Mouse (Mus musculus) hindbrain, embryonic 16.5 days (tissue): ENCODE data around the gene Adarb2. TPM values are rescaled to one million over a fixed set of nuclear protein-coding genes. Genes with fewer than 3 reads are reported as not detected.
A peak's percentile ranks its signal among the peaks of the same experiment; 100 is the strongest.

Experiments used
- ATAC-seq: fragments of 200-750 bp; cut with Nextera tagmentation; 2 replicates; pipeline ENCODE4 v1.8.0; 2017; ENCODE audit warnings: moderate TSS enrichment, moderate library complexity
- H3K27ac ChIP-seq: fragments of 300-500 bp; sonication (generic); 2 replicates; pipeline ENCODE4 v1.5.1; 2014; ENCODE audit warnings: low read depth, mild to moderate bottlenecking, control low read depth, low read length, moderate library complexity
- H3K27me3 ChIP-seq: fragments of 300-500 bp; sonication (generic); replicated peaks from 2 replicates; pipeline ENCODE4 v1.6.1; 2014; ENCODE audit warnings: low read length; ENCODE audit not compliant: control insufficient read depth, insufficient read depth
- H3K36me3 ChIP-seq: fragments of 300-500 bp; sonication (generic); 2 replicates; pipeline ENCODE4 v1.6.1; 2014; ENCODE audit warnings: mild to moderate bottlenecking, low read length, moderate library complexity, mixed read lengths; ENCODE audit not compliant: control insufficient read depth, insufficient read depth
- H3K4me1 ChIP-seq: fragments of 300-500 bp; sonication (generic); 2 replicates; pipeline ENCODE4 v1.6.1; 2014; ENCODE audit warnings: low read depth, low read length; ENCODE audit not compliant: control insufficient read depth, insufficient read depth
- H3K4me2 ChIP-seq: fragments of 300-500 bp; sonication (generic); 2 replicates; pipeline ENCODE4 v1.6.1; 2014; ENCODE audit warnings: mild to moderate bottlenecking, low read length, control low read depth, moderate library complexity
- H3K4me3 ChIP-seq: fragments of 300-500 bp; sonication (generic); 2 replicates; pipeline ENCODE4 v1.5.1; 2014; ENCODE audit warnings: mild to moderate bottlenecking, low read length, control low read depth, moderate library complexity
- H3K9ac ChIP-seq: fragments of 300-500 bp; sonication (generic); 2 replicates; pipeline ENCODE4 v1.6.1; 2014; ENCODE audit warnings: low read depth, mild to moderate bottlenecking, control low read depth, low read length, moderate library complexity
- H3K9me3 ChIP-seq: fragments of 300-500 bp; sonication (generic); 2 replicates; pipeline ENCODE4 v1.6.1; 2014; ENCODE audit warnings: mild to moderate bottlenecking, low read length, moderate library complexity; ENCODE audit not compliant: control insufficient read depth
- WGBS: fragments of 180-500 bp; shearing (Covaris S2); extraction: QIAGEN DNeasy Blood & Tissue Kit; methylation state at CpG from one replicate; pipeline ENCODE4 v1.1.7; 2014; 5-methylcytosine and 5-hydroxymethylcytosine counted together
- polyA plus RNA-seq: library from polyadenylated mRNA; unstranded; fragments of >200 nt; fragmentation: Nextera tagmentation; extraction: Ambion mirVana; gene quantifications from 2 replicates; pipeline ENCODE4 v1.2.1, GENCODE M21; 2015

The Adarb2 gene
- polyA plus RNA-seq, 1 experiment from 2014 or later, result 25.3 TPM

DNA sequence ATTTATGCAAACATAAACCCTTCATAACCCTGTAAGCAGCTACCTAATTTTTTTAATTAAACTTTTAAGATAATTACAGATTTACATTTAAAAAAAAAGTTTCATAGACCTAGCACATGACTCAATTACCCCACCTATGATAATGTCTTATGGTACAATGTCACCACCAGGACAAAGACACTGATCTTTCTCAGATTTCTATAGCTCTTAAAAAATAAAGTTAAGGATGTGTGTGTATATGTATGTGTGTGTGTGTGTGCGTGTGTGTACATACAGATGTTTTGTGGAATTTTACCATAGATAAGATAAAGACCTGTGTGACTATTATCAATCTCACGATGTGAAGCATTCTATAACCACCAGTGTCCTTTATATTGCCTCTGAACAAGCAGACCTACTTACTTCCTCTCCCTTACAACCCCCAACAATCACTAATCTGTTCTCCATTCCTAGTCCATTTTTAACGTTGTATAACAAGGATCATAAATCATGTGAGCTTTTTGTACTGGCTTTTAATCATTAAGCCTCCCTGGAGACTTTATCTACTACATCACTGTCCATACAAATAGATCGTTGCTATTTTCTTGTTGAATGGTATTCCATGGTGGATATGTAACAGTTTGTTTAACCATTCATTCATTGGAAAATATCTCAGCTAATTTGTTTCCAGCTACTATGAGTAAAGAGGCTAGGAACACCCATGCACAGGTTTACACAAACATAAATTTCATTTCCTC is 313.5 kb downstream of the Adarb2 start:
- no peak overlapping the region for H3K27ac ChIP-seq
- no peaks in the 10 kb centered on the region for H3K4me1 ChIP-seq
- no peaks in the 10 kb centered on the region for H3K9me3 ChIP-seq
- ATAC-seq, result no peak
- 60% methylated on average over 4 of the region's 4 CpGs for WGBS
- H3K9ac ChIP-seq, result no peak overlapping the region
- no peak overlapping the region for H3K4me3 ChIP-seq
- no peaks in the 10 kb centered on the region for H3K36me3 ChIP-seq
- H3K27me3 ChIP-seq, result no peaks in the 10 kb centered on the region
- H3K4me2 ChIP-seq, result no peak overlapping the region

DNA sequence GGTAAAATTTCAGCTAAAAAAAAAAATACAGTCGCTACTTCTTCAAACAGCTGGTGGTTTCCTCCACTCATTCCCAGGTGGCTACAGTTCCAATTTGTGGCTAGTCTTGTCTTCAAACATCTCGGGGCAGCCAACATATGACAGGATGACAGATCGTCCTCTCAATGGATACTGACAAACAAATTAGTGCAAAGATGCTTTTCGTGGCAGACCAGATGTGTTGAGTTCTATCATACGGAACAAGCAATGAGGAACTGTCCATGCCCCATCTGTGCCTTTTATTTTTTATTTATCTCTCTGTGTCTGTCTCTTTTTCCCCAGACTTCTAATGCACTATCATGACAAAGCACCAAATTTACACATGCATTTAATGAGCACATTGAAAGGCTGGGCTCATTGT is 316.5 kb downstream of the Adarb2 start:
- Histone ChIP-seq H3K4me3 (no peak overlapping the region), H3K27me3 (no peaks in the 10 kb centered on the region), H3K36me3 (no peaks in the 10 kb centered on the region), H3K9me3 (no peaks in the 10 kb centered on the region), H3K4me2 (no peak overlapping the region), H3K27ac (no peak overlapping the region), H3K4me1 (no peaks in the 10 kb centered on the region), H3K9ac (no peak overlapping the region)
- 65% methylated on average over 5 of the region's 5 CpGs for WGBS
- peak; percentile 20; the same call in 1 of the 2 replicates for ATAC-seq

- H3K4me2 ChIP-seq, result no peak overlapping the region
- no peaks in the 10 kb centered on the region for H3K4me1 ChIP-seq
- no peak overlapping the region for H3K27ac ChIP-seq
- H3K27me3 ChIP-seq, result no peaks in the 10 kb centered on the region
- 59% methylated on average over 9 of the region's 9 CpGs for WGBS
- no peaks in the 10 kb centered on the region for H3K36me3 ChIP-seq
- no peaks in the 10 kb centered on the region for H3K9me3 ChIP-seq
- H3K9ac ChIP-seq, result no peak overlapping the region
- no peak overlapping the region for H3K4me3 ChIP-seq
- no peak for ATAC-seq
Measured at GRCm38 (mm10) chr13:8525748-8526631, 323.3 kb downstream of the Adarb2 start.

GRCm38 (mm10) chr13:8534265-8535113 is 331.8 kb downstream of the Adarb2 start:
- no peaks in the 10 kb centered on the region for H3K9me3 ChIP-seq
- no peak for ATAC-seq
- no peaks in the 10 kb centered on the region for H3K4me1 ChIP-seq
- WGBS, result 73% methylated on average over 9 of the region's 9 CpGs
- H3K4me3 ChIP-seq, result no peak overlapping the region
- H3K36me3 ChIP-seq, result no peaks in the 10 kb centered on the region
- no peak overlapping the region for H3K9ac ChIP-seq
- no peaks in the 10 kb centered on the region for H3K27me3 ChIP-seq
- H3K4me2 ChIP-seq, result no peak overlapping the region
- H3K27ac ChIP-seq, result no peak overlapping the region

- H3K4me1 ChIP-seq, result no peaks in the 10 kb centered on the region
- H3K4me2 ChIP-seq, result no peak overlapping the region
- H3K36me3 ChIP-seq, result no peaks in the 10 kb centered on the region
- H3K27me3 ChIP-seq, result no peaks in the 10 kb centered on the region
- WGBS, result 84% methylated on average over 2 of the region's 2 CpGs
- H3K9ac ChIP-seq, result no peak overlapping the region
- peak; percentile 25; the same call in 1 of the 2 replicates for ATAC-seq
- H3K4me3 ChIP-seq, result no peak overlapping the region
- no peaks in the 10 kb centered on the region for H3K9me3 ChIP-seq
- H3K27ac ChIP-seq, result no peak overlapping the region
Measured at GRCm38 (mm10) chr13:8538481-8538880, 335.8 kb downstream of the Adarb2 start.

GRCm38 (mm10) chr13:8538896-8539295 is 336.2 kb downstream of the Adarb2 start:
- Histone ChIP-seq H3K4me3 (no peak overlapping the region), H3K36me3 (no peaks in the 10 kb centered on the region), H3K9ac (no peak overlapping the region), H3K27me3 (no peaks in the 10 kb centered on the region), H3K4me1 (no peaks in the 10 kb centered on the region), H3K4me2 (no peak overlapping the region), H3K27ac (no peak overlapping the region), H3K9me3 (no peaks in the 10 kb centered on the region)
- ATAC-seq, result no peak
- WGBS, result 91% methylated on average over 10 of the region's 10 CpGs

- no peaks in the 10 kb centered on the region for H3K4me1 ChIP-seq
- no peak overlapping the region for H3K4me2 ChIP-seq
- no peak overlapping the region for H3K4me3 ChIP-seq
- no peak for ATAC-seq
- no peak overlapping the region for H3K27ac ChIP-seq
- H3K9ac ChIP-seq, result no peak overlapping the region
- H3K36me3 ChIP-seq, result no peaks in the 10 kb centered on the region
- no peaks in the 10 kb centered on the region for H3K27me3 ChIP-seq
- 95% methylated on average over 2 of the region's 2 CpGs for WGBS
- H3K9me3 ChIP-seq, result no peaks in the 10 kb centered on the region
Measured at GRCm38 (mm10) chr13:8542684-8543083, 340.0 kb downstream of the Adarb2 start.

GRCm38 (mm10) chr13:8552242-8552641 is 349.6 kb downstream of the Adarb2 start:
- Histone ChIP-seq H3K9me3 (no peaks in the 10 kb centered on the region), H3K4me2 (no peak overlapping the region), H3K27ac (no peak overlapping the region), H3K4me1 (no peaks in the 10 kb centered on the region), H3K4me3 (no peak overlapping the region), H3K27me3 (no peaks in the 10 kb centered on the region), H3K9ac (no peak overlapping the region), H3K36me3 (no peaks in the 10 kb centered on the region)
- no peak for ATAC-seq
- WGBS, result 79% methylated on average over 2 of the region's 2 CpGs
